Mouse (Mus musculus) splenic B cell, adult 2 months (primary cell): ENCODE data around the gene Lrrc63.
A peak's percentile ranks its signal among the peaks of the same experiment; 100 is the strongest.

Experiments
- DNase-seq: peaks from one replicate; pipeline ENCODE4 v3.0.0-alpha.2; 2011; ENCODE audit warnings: low read depth, low spot score
- H3K27me3 ChIP-seq: 2 replicates; pipeline ENCODE4 v1.6.1; 2012; ENCODE audit warnings: mild to moderate bottlenecking, low read length, moderate library complexity, mixed read lengths; ENCODE audit not compliant: control insufficient read depth, poor library complexity, insufficient read depth, severe bottlenecking
- H3K36me3 ChIP-seq: 2 replicates; pipeline ENCODE4 v1.6.1; 2012; ENCODE audit warnings: mild to moderate bottlenecking, low read length, moderate library complexity, mixed read lengths; ENCODE audit not compliant: control insufficient read depth, poor library complexity, insufficient read depth, severe bottlenecking

The Lrrc63 gene

GRCm38 (mm10) chr14:75069356-75069979 lies 61.2 kb downstream of the Lrrc63 start:
- DNase-seq, result peak; percentile 38
- Histone ChIP-seq H3K36me3 (no peaks in the 10 kb centered on the region; the same call in none of the 2 replicates), H3K27me3 (no peaks in the 10 kb centered on the region)

GRCm38 (mm10) chr14:75068430-75069112 lies 62.1 kb downstream of the Lrrc63 start:
- no peaks in the 10 kb centered on the region for H3K27me3 ChIP-seq
- peak; percentile 81 for DNase-seq
- no peaks in the 10 kb centered on the region; the same call in none of the 2 replicates for H3K36me3 ChIP-seq

GRCm38 (mm10) chr14:75065211-75065610 lies 65.5 kb downstream of the Lrrc63 start:
- no peaks in the 10 kb centered on the region; the same call in none of the 2 replicates for H3K36me3 ChIP-seq
- H3K27me3 ChIP-seq, result no peaks in the 10 kb centered on the region
- no peak for DNase-seq

- no peaks in the 10 kb centered on the region; the same call in none of the 2 replicates for H3K36me3 ChIP-seq
- DNase-seq, result peak; percentile 57
- no peaks in the 10 kb centered on the region for H3K27me3 ChIP-seq
Measured at GRCm38 (mm10) chr14:75064520-75064919, 66.2 kb downstream of the Lrrc63 start.

GRCm38 (mm10) chr14:75063936-75064335 lies 66.7 kb downstream of the Lrrc63 start:
- Histone ChIP-seq H3K36me3 (no peaks in the 10 kb centered on the region; the same call in none of the 2 replicates), H3K27me3 (no peaks in the 10 kb centered on the region)
- DNase-seq, result no peak

GRCm38 (mm10) chr14:75060562-75060961 lies 70.1 kb downstream of the Lrrc63 start:
- no peaks in the 10 kb centered on the region for H3K27me3 ChIP-seq
- peak; percentile 78 for DNase-seq
- no peaks in the 10 kb centered on the region; the same call in none of the 2 replicates for H3K36me3 ChIP-seq

- Histone ChIP-seq H3K36me3 (peaks cover 17% of the 10 kb centered on the region), H3K27me3 (no peaks in the 10 kb centered on the region)
- DNase-seq, result peak; percentile 82
Measured at GRCm38 (mm10) chr14:75056861-75057431, 73.7 kb downstream of the Lrrc63 start.

GRCm38 (mm10) chr14:75054455-75055343 lies 76.0 kb downstream of the Lrrc63 start:
- Histone ChIP-seq H3K36me3 (peaks cover 30% of the 10 kb centered on the region), H3K27me3 (no peaks in the 10 kb centered on the region)
- DNase-seq, result no peak

GRCm38 (mm10) chr14:75052451-75052850 lies 78.2 kb downstream of the Lrrc63 start:
- peak; percentile 41 for DNase-seq
- H3K27me3 ChIP-seq, result no peaks in the 10 kb centered on the region
- peaks cover 35% of the 10 kb centered on the region for H3K36me3 ChIP-seq

GRCm38 (mm10) chr14:75045184-75045583 lies 85.5 kb downstream of the Lrrc63 start:
- peaks cover 34% of the 10 kb centered on the region for H3K36me3 ChIP-seq
- no peak for DNase-seq
- no peaks in the 10 kb centered on the region for H3K27me3 ChIP-seq

- DNase-seq, result peak; percentile 60
- Histone ChIP-seq H3K36me3 (peaks cover 23% of the 10 kb centered on the region), H3K27me3 (no peaks in the 10 kb centered on the region)
Measured at GRCm38 (mm10) chr14:75035431-75035830, 95.2 kb downstream of the Lrrc63 start.
